Mouse (Mus musculus): Measurements from ENCODE around the gene F930015N05Rik. TPM values are rescaled to one million over a fixed set of nuclear protein-coding genes. Genes with fewer than 3 reads are reported as not detected.

The F930015N05Rik gene
- polyA plus RNA-seq (2014; fragmentation: Illumina TruSeq; extraction: RNeasy Lipid Tissue Mini Kit (QIAGEN cat#74804); ENCODE audit: low read depth, low replicate concordance): not detected

DNA sequence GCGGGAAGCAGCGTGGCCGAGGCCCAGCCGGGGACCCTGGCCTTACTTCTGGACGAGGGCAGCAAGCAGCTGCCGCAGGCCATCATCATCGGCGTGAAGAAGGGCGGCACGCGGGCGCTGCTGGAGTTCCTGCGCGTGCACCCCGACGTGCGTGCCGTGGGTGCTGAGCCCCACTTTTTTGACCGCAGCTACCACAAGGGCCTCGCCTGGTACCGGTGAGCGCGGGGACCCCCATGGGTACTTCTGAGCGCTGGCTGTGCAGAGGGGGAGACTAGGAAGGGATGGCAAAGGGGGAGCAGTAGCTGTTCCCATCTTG, at the start of gene F930015N05Rik:
Gene F930015N05Rik, minus strand, starts transcription at position 242 of the 316 bp plus-strand sequence.

DNA sequence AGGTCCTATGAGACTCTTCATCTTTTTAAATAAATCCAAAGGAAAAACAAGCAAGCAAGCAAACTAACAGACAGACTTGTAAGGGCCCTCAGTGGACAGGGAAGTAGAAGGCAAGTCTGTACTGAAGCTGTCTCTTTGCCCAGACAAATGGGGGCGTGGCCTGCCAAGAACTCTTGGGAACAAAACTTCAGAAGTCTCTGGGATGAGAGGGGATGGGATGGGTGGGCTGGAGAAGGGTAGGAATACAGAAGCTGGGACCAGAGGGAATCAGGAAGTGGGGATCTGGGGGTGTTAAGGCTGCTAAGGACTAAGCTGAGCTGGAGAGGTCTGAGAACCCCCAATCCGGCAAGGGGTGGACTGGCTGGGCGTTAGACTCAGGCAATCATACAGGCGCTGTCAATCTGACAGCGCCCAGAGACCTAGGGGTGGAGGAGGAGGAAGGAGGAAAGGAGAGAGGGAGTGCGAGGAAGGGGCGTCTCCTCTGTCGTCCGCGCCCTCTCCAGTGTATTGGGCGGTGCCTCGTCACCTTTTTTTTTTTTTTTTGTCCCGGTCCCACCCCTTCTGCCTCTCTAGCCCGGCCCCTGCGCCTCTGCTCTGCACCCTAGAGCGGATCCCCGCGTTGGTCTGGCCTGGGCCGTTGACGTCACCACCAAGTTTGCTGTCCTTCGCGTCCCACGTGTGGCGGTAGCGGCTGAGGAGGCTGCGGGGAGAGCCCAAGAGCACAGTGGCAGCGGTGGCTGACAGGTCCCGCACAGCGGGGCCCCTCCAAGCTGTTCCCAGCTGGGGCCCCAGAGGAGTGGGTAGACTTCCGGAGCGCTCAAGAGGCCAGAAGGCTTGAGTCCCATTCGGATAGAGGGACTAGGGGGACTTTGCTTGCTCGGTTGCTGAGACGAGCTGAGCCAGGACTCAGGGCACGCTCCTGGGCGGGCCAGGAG, 1.6 kb downstream of the F930015N05Rik start, which contains the start of gene Hs3st3a1:
Gene Hs3st3a1, plus strand, starts transcription at position 722 of the 935 bp plus-strand sequence.

Other genes starting within 250 kb of the F930015N05Rik start
- 0.27 TPM for gene Hs3st3a1, start 1.3 kb downstream of the F930015N05Rik start, polyA plus RNA-seq (2014; fragmentation: Illumina TruSeq; extraction: RNeasy Lipid Tissue Mini Kit (QIAGEN cat#74804); ENCODE audit: low read depth, low replicate concordance)